Mouse (Mus musculus): Measurements from ENCODE around the gene Miga1.

GRCm38 (mm10) chr3:152321765-152322547 lies 18.3 kb downstream of the Miga1 start:
- TF ChIP-seq POLR2A (IDR thresholded peaks at IDR 0.05; ENCODE audit: extremely low read depth, insufficient read depth, low read length), result no peak
- TF ChIP-seq CTCF (IDR thresholded peaks at IDR 0.05; ENCODE audit: low read depth, low read length), result no peak
